Mouse (Mus musculus): ENCODE measurements around the gene Hoxc9. TPM values are rescaled to one million over a fixed set of nuclear protein-coding genes. Genes with fewer than 3 reads are reported as not detected.

Hoxc9 gene
- polyA plus RNA-seq, 1 experiment from 2014 or later: not detected

- no peak overlapping the region for H3K9ac ChIP-seq
- ATAC-seq: no peak
- H3K4me1 ChIP-seq: peaks cover 17% of the 10 kb centered on the region; the same call in 1 of the 2 replicates
- H3K36me3 ChIP-seq: no peaks in the 10 kb centered on the region
- no peak overlapping the region for H3K4me2 ChIP-seq
- H3K27ac ChIP-seq: no peak overlapping the region
- WGBS (ENCODE audit: insufficient replicate concordance): 3% methylated on average over 3 of the region's 3 CpGs
- H3K4me3 ChIP-seq: no peak overlapping the region
- H3K27me3 ChIP-seq (replicated peaks): peaks cover 99% of the 10 kb centered on the region
- H3K9me3 ChIP-seq (replicated peaks): no peaks in the 10 kb centered on the region
These were observed 21.2 kb downstream of the Hoxc9 start for GRCm38 (mm10) chr15:102997431-102997830.

GRCm38 (mm10) chr15:102997939-102998355, 21.7 kb downstream of the Hoxc9 start, which contains the start of gene Hoxc6:
Gene Hoxc6, plus strand, starts transcription at chr15:102998257.
- no peak for ATAC-seq
- Histone ChIP-seq H3K27ac (no peak within 1 kb of the TSS), H3K9ac (peak within 1 kb of the TSS; percentile 19; the same call in 1 of the 2 replicates), H3K9me3 (replicated peaks) (no peaks in the 10 kb centered on the region), H3K4me1 (peaks cover 17% of the 10 kb centered on the region; the same call in 1 of the 2 replicates), H3K36me3 (no peaks in the 10 kb centered on the region), H3K4me2 (peak within 1 kb of the TSS; percentile 69), H3K27me3 (replicated peaks) (peaks cover 99% of the 10 kb centered on the region), H3K4me3 (peak within 1 kb of the TSS; percentile 48)
- WGBS (ENCODE audit: insufficient replicate concordance): 2% methylated on average over 19 of the region's 19 CpGs

- no peaks in the 10 kb centered on the region for H3K36me3 ChIP-seq
- no peaks in the 10 kb centered on the region for H3K9me3 ChIP-seq (replicated peaks)
- no peak for ATAC-seq
- H3K4me2 ChIP-seq: peak overlapping the region; percentile 69
- WGBS (ENCODE audit: insufficient replicate concordance): 1% methylated on average over 19 of the region's 19 CpGs
- no peak overlapping the region for H3K27ac ChIP-seq
- H3K4me3 ChIP-seq: peak overlapping the region; percentile 48
- peak overlapping the region; percentile 19; the same call in 1 of the 2 replicates for H3K9ac ChIP-seq
- H3K27me3 ChIP-seq (replicated peaks): peaks cover 100% of the 10 kb centered on the region
- peaks cover 17% of the 10 kb centered on the region; the same call in 1 of the 2 replicates for H3K4me1 ChIP-seq
These were observed 22.5 kb downstream of the Hoxc9 start for GRCm38 (mm10) chr15:102998608-102999182.

GRCm38 (mm10) chr15:102999183-102999831, 23.1 kb downstream of the Hoxc9 start:
- peak; percentile 65 for ATAC-seq
- H3K27me3 ChIP-seq (replicated peaks): peaks cover 100% of the 10 kb centered on the region
- H3K4me2 ChIP-seq: peak overlapping the region; percentile 69
- H3K9me3 ChIP-seq (replicated peaks): no peaks in the 10 kb centered on the region
- H3K27ac ChIP-seq: no peak overlapping the region
- H3K4me1 ChIP-seq: peaks cover 17% of the 10 kb centered on the region; the same call in 1 of the 2 replicates
- H3K4me3 ChIP-seq: peak overlapping the region; percentile 48
- H3K36me3 ChIP-seq: no peaks in the 10 kb centered on the region
- H3K9ac ChIP-seq: peak overlapping the region; percentile 19; the same call in 1 of the 2 replicates
- WGBS (ENCODE audit: insufficient replicate concordance): 2% methylated on average over 33 of the region's 33 CpGs

GRCm38 (mm10) chr15:102999955-103000354, 23.7 kb downstream of the Hoxc9 start:
- ATAC-seq: 0 out of 2 replicates have a peak, but pooled peaks have one; percentile 42
- Histone ChIP-seq H3K36me3 (no peaks in the 10 kb centered on the region), H3K9me3 (replicated peaks) (no peaks in the 10 kb centered on the region), H3K4me3 (peak overlapping the region; percentile 48; the same call in 1 of the 2 replicates), H3K4me1 (peaks cover 17% of the 10 kb centered on the region; the same call in 1 of the 2 replicates), H3K9ac (no peak overlapping the region), H3K27ac (no peak overlapping the region), H3K4me2 (peak overlapping the region; percentile 69), H3K27me3 (replicated peaks) (peaks cover 100% of the 10 kb centered on the region)
- WGBS (ENCODE audit: insufficient replicate concordance): 8% methylated on average over 10 of the region's 11 CpGs

- Histone ChIP-seq H3K9me3 (replicated peaks) (no peaks in the 10 kb centered on the region), H3K27ac (no peak overlapping the region), H3K4me1 (peaks cover 17% of the 10 kb centered on the region; the same call in 1 of the 2 replicates), H3K4me3 (no peak overlapping the region; the same call in 1 of the 2 replicates), H3K9ac (no peak overlapping the region), H3K27me3 (replicated peaks) (peaks cover 100% of the 10 kb centered on the region), H3K36me3 (no peaks in the 10 kb centered on the region), H3K4me2 (peak overlapping the region; percentile 22; the same call in 1 of the 2 replicates)
- 8% methylated on average over 24 of the region's 24 CpGs for WGBS (ENCODE audit: insufficient replicate concordance)
- ATAC-seq: no peak
These were observed 24.3 kb downstream of the Hoxc9 start for GRCm38 (mm10) chr15:103000501-103000901.

GRCm38 (mm10) chr15:103001370-103001769, 25.1 kb downstream of the Hoxc9 start:
- H3K36me3 ChIP-seq: no peaks in the 10 kb centered on the region
- 33% methylated on average over 2 of the region's 2 CpGs for WGBS (ENCODE audit: insufficient replicate concordance)
- peaks cover 100% of the 10 kb centered on the region for H3K27me3 ChIP-seq (replicated peaks)
- no peak for ATAC-seq
- H3K4me3 ChIP-seq: no peak overlapping the region
- peaks cover 17% of the 10 kb centered on the region; the same call in 1 of the 2 replicates for H3K4me1 ChIP-seq
- H3K9ac ChIP-seq: no peak overlapping the region
- H3K9me3 ChIP-seq (replicated peaks): no peaks in the 10 kb centered on the region
- H3K4me2 ChIP-seq: no peak overlapping the region
- H3K27ac ChIP-seq: no peak overlapping the region

- Histone ChIP-seq H3K27ac (no peak overlapping the region), H3K9me3 (replicated peaks) (no peaks in the 10 kb centered on the region), H3K36me3 (no peaks in the 10 kb centered on the region), H3K27me3 (replicated peaks) (peaks cover 100% of the 10 kb centered on the region), H3K4me1 (peaks cover 17% of the 10 kb centered on the region; the same call in 1 of the 2 replicates), H3K9ac (no peak overlapping the region), H3K4me2 (no peak overlapping the region), H3K4me3 (no peak overlapping the region)
- 17% methylated on average over 4 of the region's 4 CpGs for WGBS (ENCODE audit: insufficient replicate concordance)
- no peak for ATAC-seq
These were observed 25.9 kb downstream of the Hoxc9 start for GRCm38 (mm10) chr15:103002156-103002555.

- no peak overlapping the region for H3K4me2 ChIP-seq
- no peak overlapping the region for H3K9ac ChIP-seq
- H3K27me3 ChIP-seq (replicated peaks): peaks cover 100% of the 10 kb centered on the region
- no peak overlapping the region for H3K27ac ChIP-seq
- 9% methylated on average over 13 of the region's 13 CpGs for WGBS (ENCODE audit: insufficient replicate concordance)
- H3K9me3 ChIP-seq (replicated peaks): no peaks in the 10 kb centered on the region
- ATAC-seq: no peak
- no peak overlapping the region for H3K4me3 ChIP-seq
- no peaks in the 10 kb centered on the region for H3K36me3 ChIP-seq
- peaks cover 17% of the 10 kb centered on the region; the same call in 1 of the 2 replicates for H3K4me1 ChIP-seq
These were observed 26.7 kb downstream of the Hoxc9 start for GRCm38 (mm10) chr15:103002821-103003448.

GRCm38 (mm10) chr15:103005308-103005707, 29.1 kb downstream of the Hoxc9 start:
- H3K27ac ChIP-seq: no peak overlapping the region

GRCm38 (mm10) chr15:103005797-103006196, 29.6 kb downstream of the Hoxc9 start:
- Histone ChIP-seq H3K4me3 (no peak overlapping the region), H3K9me3 (replicated peaks) (no peaks in the 10 kb centered on the region), H3K4me1 (no peaks in the 10 kb centered on the region), H3K9ac (no peak overlapping the region), H3K27ac (no peak overlapping the region), H3K36me3 (no peaks in the 10 kb centered on the region), H3K4me2 (no peak overlapping the region), H3K27me3 (replicated peaks) (peaks cover 100% of the 10 kb centered on the region)
- WGBS (ENCODE audit: insufficient replicate concordance): 9% methylated on average over 5 of the region's 5 CpGs
- no peak for ATAC-seq

More at GRCm38 (mm10) chr15:103005308-103005707, 29.1 kb downstream of the Hoxc9 start:
- no peak for ATAC-seq
- Histone ChIP-seq H3K4me1 (0 out of 2 replicates have a peak, but pooled peaks cover 4% of the 10 kb centered on the region), H3K4me3 (no peak overlapping the region), H3K9ac (no peak overlapping the region), H3K27me3 (replicated peaks) (peaks cover 100% of the 10 kb centered on the region), H3K9me3 (replicated peaks) (no peaks in the 10 kb centered on the region), H3K36me3 (no peaks in the 10 kb centered on the region), H3K4me2 (no peak overlapping the region)
- WGBS (ENCODE audit: insufficient replicate concordance): 3% methylated on average over 17 of the region's 17 CpGs

- H3K4me3 ChIP-seq: no peak overlapping the region
- no peak for ATAC-seq
- 21% methylated on average over 1 of the region's 1 CpGs for WGBS (ENCODE audit: insufficient replicate concordance)
- H3K9me3 ChIP-seq (replicated peaks): no peaks in the 10 kb centered on the region
- no peaks in the 10 kb centered on the region for H3K36me3 ChIP-seq
- no peak overlapping the region for H3K27ac ChIP-seq
- H3K9ac ChIP-seq: no peak overlapping the region
- no peaks in the 10 kb centered on the region for H3K4me1 ChIP-seq
- peaks cover 100% of the 10 kb centered on the region for H3K27me3 ChIP-seq (replicated peaks)
- H3K4me2 ChIP-seq: no peak overlapping the region
These were observed 30.1 kb downstream of the Hoxc9 start for GRCm38 (mm10) chr15:103006326-103006725.

All from liver, embryonic 12.5 days (tissue).